Mouse (Mus musculus) embryonic facial prominence, embryonic 12.5 days (tissue): ENCODE measurements around the gene Itga3. TPM values are rescaled to one million over a fixed set of nuclear protein-coding genes. Genes with fewer than 3 reads are reported as not detected.

Experiments used
- ATAC-seq: fragments of 200-750 bp; cut with Nextera tagmentation; 2 replicates; pipeline ENCODE4 v1.8.0; 2017; ENCODE audit not compliant: insufficient number of reproducible peaks, insufficient read depth, low FRiP score, low TSS enrichment
- H3K27ac ChIP-seq: fragments of 300-500 bp; sonication (generic); 2 replicates; pipeline ENCODE4 v1.5.1; 2016; ENCODE audit warnings: mild to moderate bottlenecking
- H3K27me3 ChIP-seq: fragments of 300-500 bp; sonication (generic); 2 replicates; pipeline ENCODE4 v1.6.1; 2016; ENCODE audit warnings: mild to moderate bottlenecking, moderate library complexity
- H3K36me3 ChIP-seq: fragments of 300-500 bp; sonication (generic); 2 replicates; pipeline ENCODE4 v1.6.1; 2016; ENCODE audit warnings: mild to moderate bottlenecking
- H3K4me1 ChIP-seq: fragments of 300-500 bp; sonication (generic); 2 replicates; pipeline ENCODE4 v1.6.1; 2016
- H3K4me2 ChIP-seq: fragments of 300-500 bp; sonication (generic); replicated peaks from 2 replicates; pipeline ENCODE4 v1.6.1; 2016; ENCODE audit warnings: mild to moderate bottlenecking, moderate library complexity
- H3K4me3 ChIP-seq: fragments of 300-500 bp; sonication (generic); 2 replicates; pipeline ENCODE4 v1.5.1; 2016; ENCODE audit warnings: mild to moderate bottlenecking
- H3K9ac ChIP-seq: fragments of 300-500 bp; sonication (generic); 2 replicates; pipeline ENCODE4 v1.6.1; 2016; ENCODE audit warnings: mild to moderate bottlenecking, moderate library complexity
- H3K9me3 ChIP-seq: fragments of 300-500 bp; sonication (generic); 2 replicates; pipeline ENCODE4 v1.6.1; 2016; ENCODE audit warnings: mild to moderate bottlenecking, moderate library complexity
- WGBS: fragments of 180-500 bp; shearing (Covaris S2); methylation state at CpG from one replicate; pipeline ENCODE4 v1.1.7; 2016; 5-methylcytosine and 5-hydroxymethylcytosine counted together
- polyA plus RNA-seq: library from polyadenylated mRNA; unstranded; fragments of >200 nt; fragmentation: Nextera tagmentation; extraction: Ambion mirVana; gene quantifications from 2 replicates; pipeline ENCODE4 v1.2.1, GENCODE M21; 2016

Gene Itga3
- polyA plus RNA-seq, 1 experiment from 2014 or later = 10.5 TPM

DNA sequence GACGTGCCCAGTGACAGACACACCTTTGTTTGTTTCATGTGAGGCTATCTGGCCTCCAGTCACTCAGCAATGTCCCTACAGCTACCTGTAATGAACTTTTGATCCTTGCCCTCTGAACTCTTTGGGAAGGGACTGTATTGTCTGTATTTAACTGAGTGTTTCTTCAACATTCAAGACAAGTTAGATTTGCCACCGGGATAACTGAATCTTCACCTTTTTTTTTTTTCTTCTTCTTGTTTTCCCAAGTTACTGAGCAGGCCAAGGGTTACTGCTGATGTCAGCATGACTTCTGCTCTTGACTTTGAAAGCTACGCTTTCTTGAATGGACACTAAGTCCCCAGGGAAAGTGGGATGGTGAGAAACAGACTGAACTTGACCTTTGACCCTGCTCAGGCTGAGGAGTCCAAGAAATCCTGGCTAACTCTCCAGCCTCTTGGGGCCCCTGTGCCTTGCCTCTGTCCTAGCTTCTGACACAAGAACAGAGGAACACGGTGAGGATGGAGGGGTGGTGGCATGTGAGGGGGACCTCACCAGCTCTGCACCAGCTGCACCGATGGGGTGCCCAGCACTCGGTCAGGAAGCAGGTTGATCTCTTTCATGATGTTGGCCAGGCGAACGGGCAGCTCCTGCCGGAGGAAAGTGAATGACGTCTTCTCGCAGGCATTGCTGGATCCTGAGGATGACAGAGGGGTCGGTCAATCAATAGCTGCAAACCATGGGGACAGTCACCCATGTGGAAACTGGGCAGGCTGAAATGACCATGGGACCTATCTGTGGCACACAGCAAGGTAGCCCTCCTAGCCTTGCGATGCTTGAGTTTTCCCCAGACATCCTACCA lies 37.6 kb downstream of the Itga3 start:
- ATAC-seq = no peak
- 74% methylated on average over 13 of the region's 13 CpGs for WGBS
- Histone ChIP-seq H3K27ac (no peak overlapping the region), H3K4me2 (no peak overlapping the region), H3K9ac (no peak overlapping the region), H3K9me3 (no peaks in the 10 kb centered on the region), H3K27me3 (no peaks in the 10 kb centered on the region), H3K36me3 (no peaks in the 10 kb centered on the region; the same call in 1 of the 2 replicates), H3K4me1 (peaks cover 17% of the 10 kb centered on the region), H3K4me3 (no peak overlapping the region)

DNA sequence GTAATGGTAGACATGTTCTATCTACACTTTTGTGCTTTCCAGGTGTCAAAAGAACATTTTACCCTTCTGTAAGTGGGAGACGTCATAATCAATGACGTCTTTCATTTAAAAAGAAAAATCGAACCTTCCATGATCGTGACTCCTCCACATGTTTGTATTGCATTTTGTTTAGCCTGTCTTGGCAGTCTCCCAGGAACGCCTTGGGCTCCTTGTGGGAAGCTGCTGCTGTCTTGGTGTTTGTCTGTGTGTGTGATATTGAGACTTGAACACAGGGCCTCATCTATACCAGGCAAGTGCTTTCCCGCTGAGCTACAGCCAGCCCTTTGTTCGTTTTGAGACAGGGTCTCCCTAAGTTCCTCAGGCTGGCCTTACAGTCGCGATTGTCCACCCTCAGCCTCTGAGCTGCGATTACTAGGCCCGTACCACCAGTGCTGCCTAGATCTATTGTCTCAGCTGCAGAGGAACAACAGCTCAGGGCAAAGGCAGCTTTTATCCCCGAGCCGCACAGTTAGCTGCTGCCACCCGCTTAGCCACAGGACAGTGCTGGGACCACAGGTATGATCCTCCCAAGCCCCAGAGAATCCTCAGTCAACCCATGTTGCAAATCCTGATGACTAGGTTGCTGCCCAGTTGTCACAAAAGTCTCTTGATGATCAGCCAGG lies 38.3 kb downstream of the Itga3 start:
- H3K36me3 ChIP-seq = no peaks in the 10 kb centered on the region; the same call in 1 of the 2 replicates
- H3K9me3 ChIP-seq = no peaks in the 10 kb centered on the region
- ATAC-seq = no peak
- no peak overlapping the region for H3K4me3 ChIP-seq
- WGBS = 71% methylated on average over 14 of the region's 14 CpGs
- H3K9ac ChIP-seq = no peak overlapping the region
- H3K27ac ChIP-seq = no peak overlapping the region
- H3K27me3 ChIP-seq = no peaks in the 10 kb centered on the region
- no peak overlapping the region for H3K4me2 ChIP-seq
- peaks cover 17% of the 10 kb centered on the region for H3K4me1 ChIP-seq

DNA sequence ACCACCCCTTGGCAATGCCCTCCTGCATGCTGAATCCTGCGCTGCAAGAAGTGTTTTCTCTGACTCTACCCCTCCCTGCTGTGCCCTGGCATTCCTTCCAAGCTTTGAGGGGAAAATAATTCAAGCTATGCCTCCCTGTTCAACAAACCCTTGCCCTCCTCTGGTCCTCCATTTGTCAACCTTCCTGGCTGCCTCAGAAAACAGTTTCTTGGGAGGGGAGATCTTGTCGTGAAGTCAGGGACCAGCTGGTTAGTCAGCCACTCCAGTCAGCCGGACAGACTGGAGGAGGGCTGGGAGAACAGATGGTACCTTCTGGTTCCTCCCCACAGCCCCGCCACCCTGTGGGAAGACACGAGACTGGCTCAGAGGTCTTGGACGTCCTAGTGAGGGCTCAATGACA lies 39.3 kb downstream of the Itga3 start:
- Histone ChIP-seq H3K9me3 (no peaks in the 10 kb centered on the region), H3K27ac (no peak overlapping the region), H3K36me3 (no peaks in the 10 kb centered on the region; the same call in 1 of the 2 replicates), H3K27me3 (no peaks in the 10 kb centered on the region), H3K4me1 (peaks cover 16% of the 10 kb centered on the region), H3K4me2 (no peak overlapping the region), H3K9ac (no peak overlapping the region), H3K4me3 (no peak overlapping the region)
- 67% methylated on average over 6 of the region's 6 CpGs for WGBS
- no peak for ATAC-seq

DNA sequence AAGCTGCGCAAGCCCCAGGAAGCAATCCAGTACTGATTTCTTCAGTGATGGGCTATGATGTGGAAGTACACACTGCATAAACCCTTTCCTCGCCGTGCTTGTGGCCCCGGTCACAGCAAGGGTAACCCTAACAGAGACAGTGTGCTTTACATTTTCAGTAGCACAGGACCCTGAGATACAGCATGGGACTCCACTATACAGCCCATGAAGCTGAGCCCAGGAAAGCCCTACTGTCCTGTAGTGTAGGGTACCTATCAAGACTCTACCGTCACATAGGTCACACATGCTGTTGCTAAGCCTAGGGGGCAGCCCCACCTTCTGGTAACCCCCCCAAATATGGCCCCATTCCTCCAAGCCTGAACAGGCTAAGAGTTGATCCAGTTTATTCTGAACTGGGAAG lies 40.1 kb downstream of the Itga3 start:
- H3K36me3 ChIP-seq = no peaks in the 10 kb centered on the region; the same call in 1 of the 2 replicates
- ATAC-seq = no peak
- peaks cover 9% of the 10 kb centered on the region for H3K4me1 ChIP-seq
- no peaks in the 10 kb centered on the region for H3K9me3 ChIP-seq
- no peak overlapping the region for H3K9ac ChIP-seq
- H3K27me3 ChIP-seq = no peaks in the 10 kb centered on the region
- WGBS = 93% methylated on average over 5 of the region's 5 CpGs
- H3K4me3 ChIP-seq = no peak overlapping the region
- H3K27ac ChIP-seq = no peak overlapping the region
- H3K4me2 ChIP-seq = no peak overlapping the region

DNA sequence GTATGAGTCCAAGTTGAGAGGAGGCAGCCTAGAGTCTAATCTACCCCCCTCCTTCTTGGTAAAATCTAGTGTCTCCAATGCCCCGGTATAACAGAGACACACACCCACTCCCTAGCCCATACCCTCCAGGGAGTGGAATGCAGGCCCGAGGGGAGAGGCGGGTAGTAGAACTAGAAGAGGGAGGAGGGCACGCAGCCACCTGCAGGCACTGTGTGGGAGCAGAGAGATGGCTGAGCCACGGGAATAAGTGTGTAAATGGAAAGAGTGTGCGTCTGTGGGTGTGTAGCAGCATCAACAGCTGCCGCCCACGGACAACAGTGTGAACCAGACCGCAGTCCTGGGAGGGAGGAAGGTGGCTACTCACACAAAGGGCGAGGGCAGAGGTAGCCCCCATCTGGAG lies 41.7 kb downstream of the Itga3 start:
- H3K9me3 ChIP-seq = no peaks in the 10 kb centered on the region
- no peak for ATAC-seq
- H3K36me3 ChIP-seq = no peaks in the 10 kb centered on the region; the same call in 1 of the 2 replicates
- peaks cover 1% of the 10 kb centered on the region for H3K4me1 ChIP-seq
- H3K4me3 ChIP-seq = no peak overlapping the region
- 66% methylated on average over 10 of the region's 10 CpGs for WGBS
- H3K27ac ChIP-seq = no peak overlapping the region
- H3K9ac ChIP-seq = no peak overlapping the region
- no peaks in the 10 kb centered on the region for H3K27me3 ChIP-seq
- H3K4me2 ChIP-seq = no peak overlapping the region

DNA sequence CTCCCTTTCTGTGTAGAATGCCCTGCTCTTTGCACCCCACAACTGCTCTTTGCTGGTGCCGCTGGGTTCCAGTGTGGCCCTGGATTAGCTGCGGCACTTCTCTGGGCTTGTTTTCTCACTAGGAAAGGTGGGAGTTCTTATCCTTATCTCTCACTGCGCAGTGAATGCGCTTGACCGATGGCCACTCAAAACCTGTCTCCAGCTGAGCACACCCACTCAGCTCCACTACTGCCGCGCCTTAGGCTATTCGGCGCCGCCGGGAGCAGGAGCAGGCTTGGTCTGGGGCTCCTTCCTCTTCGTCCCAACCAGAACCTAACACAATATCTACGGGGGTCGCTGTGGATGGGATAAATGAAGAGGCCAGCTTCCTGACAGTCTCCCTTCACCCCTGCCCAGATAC lies 43.0 kb downstream of the Itga3 start:
- no peaks in the 10 kb centered on the region; the same call in 1 of the 2 replicates for H3K36me3 ChIP-seq
- no peaks in the 10 kb centered on the region for H3K9me3 ChIP-seq
- H3K4me1 ChIP-seq = no peaks in the 10 kb centered on the region
- no peak overlapping the region for H3K4me3 ChIP-seq
- WGBS = 69% methylated on average over 14 of the region's 14 CpGs
- no peak overlapping the region for H3K4me2 ChIP-seq
- no peaks in the 10 kb centered on the region for H3K27me3 ChIP-seq
- ATAC-seq = no peak
- no peak overlapping the region for H3K27ac ChIP-seq
- no peak overlapping the region for H3K9ac ChIP-seq

DNA sequence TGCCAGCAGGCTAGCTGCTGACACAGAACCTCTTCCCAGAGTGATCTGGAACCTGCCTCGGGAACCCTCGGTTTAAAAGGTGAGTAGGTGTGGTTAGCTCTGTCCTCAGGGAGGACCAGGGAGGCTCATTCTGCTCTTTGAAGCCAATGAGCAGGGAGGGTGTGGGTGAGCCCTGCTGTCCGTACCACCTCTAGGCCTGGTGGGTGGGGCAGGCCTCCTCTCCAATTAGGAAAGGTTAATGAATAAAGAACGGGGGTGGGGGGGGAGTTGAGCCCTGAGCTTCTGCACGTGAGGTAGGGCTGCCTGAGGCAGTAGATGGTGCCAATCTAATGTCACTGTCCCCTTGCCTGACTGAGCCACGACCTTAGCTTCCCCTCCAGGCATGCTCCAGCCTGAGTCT lies 43.7 kb downstream of the Itga3 start:
- no peak overlapping the region for H3K4me3 ChIP-seq
- H3K9me3 ChIP-seq = no peaks in the 10 kb centered on the region
- WGBS = 27% methylated on average over 6 of the region's 6 CpGs
- no peaks in the 10 kb centered on the region; the same call in 1 of the 2 replicates for H3K36me3 ChIP-seq
- H3K27me3 ChIP-seq = no peaks in the 10 kb centered on the region
- no peaks in the 10 kb centered on the region for H3K4me1 ChIP-seq
- H3K9ac ChIP-seq = no peak overlapping the region
- no peak for ATAC-seq
- no peak overlapping the region for H3K27ac ChIP-seq
- no peak overlapping the region for H3K4me2 ChIP-seq

DNA sequence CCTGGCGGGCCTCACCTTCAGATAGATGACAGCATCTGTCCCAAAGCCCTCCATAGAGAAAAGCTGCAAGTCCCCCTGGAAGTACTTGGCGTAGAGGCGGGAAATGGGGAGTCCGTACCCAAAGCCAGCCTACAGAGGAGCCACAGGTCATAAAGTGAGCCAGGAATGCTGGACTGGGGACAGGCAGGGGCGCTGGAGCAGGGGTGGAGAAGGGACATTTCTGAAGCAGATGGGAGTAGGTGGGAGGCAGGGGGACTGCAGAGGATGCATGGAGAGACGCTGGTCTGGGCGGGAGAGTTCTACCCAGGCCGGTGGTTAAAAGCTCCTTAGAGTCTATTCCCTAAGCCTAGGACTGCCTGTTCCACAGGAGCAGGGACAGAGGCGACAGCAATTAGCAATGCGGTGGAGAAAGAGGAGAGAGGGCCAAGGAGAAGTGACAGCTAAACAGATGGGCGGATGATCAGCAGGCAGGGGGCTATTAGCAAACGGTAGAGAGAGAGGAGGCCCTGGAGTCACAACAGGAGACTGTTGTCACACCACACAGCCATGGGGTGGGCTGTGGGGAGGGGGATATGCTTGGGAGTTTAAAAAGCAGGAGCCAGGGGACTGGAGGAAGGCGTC lies 48.6 kb downstream of the Itga3 start:
- 39% methylated on average over 13 of the region's 13 CpGs for WGBS
- no peaks in the 10 kb centered on the region for H3K9me3 ChIP-seq
- no peak for ATAC-seq
- peaks cover 31% of the 10 kb centered on the region for H3K36me3 ChIP-seq
- H3K9ac ChIP-seq = no peak overlapping the region; the same call in 1 of the 2 replicates
- no peak overlapping the region for H3K4me3 ChIP-seq
- no peak overlapping the region for H3K4me2 ChIP-seq
- no peaks in the 10 kb centered on the region for H3K4me1 ChIP-seq
- H3K27ac ChIP-seq = no peak overlapping the region
- no peaks in the 10 kb centered on the region for H3K27me3 ChIP-seq

DNA sequence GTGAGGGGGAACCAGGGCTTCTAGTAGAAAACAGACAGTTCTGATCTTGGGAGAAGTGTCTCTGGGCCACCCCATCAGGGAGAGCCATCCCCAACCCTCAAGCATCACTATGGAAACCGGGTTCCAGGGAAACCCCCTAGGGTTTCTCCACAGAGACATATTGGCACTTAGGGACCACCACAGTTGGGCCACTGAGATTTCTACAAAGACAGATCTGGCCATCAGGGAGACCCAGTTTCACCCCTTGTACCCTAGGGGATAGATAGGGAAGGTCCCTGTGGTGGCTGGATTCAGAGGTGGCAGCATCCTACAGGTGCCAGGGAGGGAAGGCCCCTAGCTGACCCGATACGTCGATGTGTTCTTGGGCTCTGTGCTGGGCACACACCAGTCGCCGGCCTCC lies 49.8 kb downstream of the Itga3 start:
- Histone ChIP-seq H3K36me3 (peaks cover 42% of the 10 kb centered on the region), H3K27me3 (no peaks in the 10 kb centered on the region), H3K4me3 (no peak overlapping the region), H3K4me2 (no peak overlapping the region), H3K9ac (no peak overlapping the region), H3K9me3 (no peaks in the 10 kb centered on the region), H3K4me1 (no peaks in the 10 kb centered on the region), H3K27ac (no peak overlapping the region)
- 85% methylated on average over 6 of the region's 6 CpGs for WGBS
- ATAC-seq = no peak

DNA sequence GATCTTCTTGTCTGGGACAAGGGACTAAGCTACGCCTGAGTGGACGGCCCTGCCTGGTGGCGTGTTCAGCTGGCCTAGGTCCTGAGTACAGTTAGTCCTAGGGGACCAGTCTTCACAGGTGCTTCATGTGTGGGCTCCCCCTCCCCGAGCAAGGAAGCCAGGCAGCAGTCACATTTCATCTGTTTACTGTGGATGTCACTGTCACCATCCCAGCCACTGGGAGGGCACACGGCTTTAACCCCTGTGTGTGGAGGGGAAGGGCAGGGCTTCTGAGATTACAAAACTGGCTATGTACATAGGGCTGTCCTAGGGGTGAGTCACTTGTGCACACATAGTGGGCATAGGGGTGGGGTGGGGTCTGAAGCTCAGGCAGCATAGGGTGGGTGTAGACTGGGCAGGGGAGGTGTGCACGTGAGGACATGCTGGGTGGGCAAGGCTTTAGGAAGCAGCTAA lies 50.5 kb downstream of the Itga3 start:
- Histone ChIP-seq H3K27ac (no peak overlapping the region), H3K4me3 (no peak overlapping the region), H3K9me3 (no peaks in the 10 kb centered on the region), H3K36me3 (peaks cover 49% of the 10 kb centered on the region), H3K27me3 (no peaks in the 10 kb centered on the region), H3K4me2 (no peak overlapping the region), H3K9ac (no peak overlapping the region), H3K4me1 (no peaks in the 10 kb centered on the region)
- WGBS = 73% methylated on average over 6 of the region's 6 CpGs
- ATAC-seq = no peak

DNA sequence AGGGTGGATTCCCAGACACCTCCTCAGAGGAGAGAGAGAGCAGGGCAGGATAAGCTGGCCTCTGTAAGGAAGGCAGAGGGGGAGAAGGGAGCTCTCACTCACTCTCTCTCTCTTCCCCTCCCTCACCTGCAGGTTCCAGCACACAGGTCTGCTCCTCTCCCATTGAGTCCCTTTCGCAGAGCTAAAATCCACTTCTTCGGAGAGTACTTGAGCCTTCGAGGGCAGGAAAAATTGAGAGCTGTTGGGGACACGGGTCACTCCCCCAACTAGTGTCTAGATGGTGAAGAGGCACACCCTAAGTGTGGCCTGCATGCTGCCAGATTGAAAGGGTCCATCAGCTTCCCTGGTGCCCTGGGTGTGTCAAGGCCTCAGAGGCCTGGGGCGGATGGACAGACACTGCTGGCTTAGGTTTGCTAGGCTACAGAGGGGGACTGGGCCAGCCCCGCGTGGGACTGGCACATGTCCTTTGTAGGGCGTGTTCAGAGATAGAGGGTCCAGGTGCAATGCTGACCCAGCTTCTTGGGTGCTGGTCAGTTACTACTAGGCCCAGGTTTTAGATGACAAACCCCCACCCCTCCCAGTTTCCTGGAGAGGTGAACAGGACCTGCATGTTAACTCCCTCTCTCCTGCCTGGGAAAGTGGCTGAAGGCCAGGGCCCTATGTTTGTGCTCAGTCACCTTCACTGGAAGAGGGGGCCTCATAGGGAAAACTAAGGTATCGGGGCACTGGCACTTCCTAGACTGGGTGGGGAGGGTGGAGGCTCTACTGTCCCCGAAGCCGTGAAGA lies 51.2 kb downstream of the Itga3 start:
- Histone ChIP-seq H3K27me3 (no peaks in the 10 kb centered on the region), H3K4me2 (no peak overlapping the region), H3K27ac (peak overlapping the region; percentile 20; the same call in 1 of the 2 replicates), H3K9ac (no peak overlapping the region), H3K4me3 (no peak overlapping the region), H3K4me1 (no peaks in the 10 kb centered on the region), H3K36me3 (peaks cover 56% of the 10 kb centered on the region), H3K9me3 (no peaks in the 10 kb centered on the region)
- ATAC-seq = no peak
- WGBS = 90% methylated on average over 11 of the region's 11 CpGs
